Mouse (Mus musculus) adrenal gland, adult 18-20 months (tissue): ENCODE measurements around the gene Mplkip. TPM values are rescaled to one million over a fixed set of nuclear protein-coding genes. Genes with fewer than 3 reads are reported as not detected.

Source experiments
- microRNA-seq, 2 experiments: library from miRNA; unstranded; fragments of <30 nt; microRNA quantifications; one replicate each; pipeline ENCODE4 v1.2.0; 2021; ENCODE audit warnings: borderline number of aligned reads in 2 of 2
- total RNA-seq, 2 experiments: library from RNA; stranded (reverse); gene quantifications; 1 replicate in 1 of 2; 2 replicates in 1 of 2; pipeline ENCODE4 v1.2.3; 2021

Mplkip gene
- total RNA-seq, 2 experiments from 2014 or later, result 15.8 to 17.1 TPM

Small RNA genes within 50 kb of the gene (microRNA-seq; reads per million reads assigned to microRNA genes)
- 0 reads per million in 2 experiments for gene Mir466i

Other genes starting within 250 kb of the Mplkip start
- 1 to 10 TPM; 8.8 to 9.9 TPM for gene Sugct, start 361 bp downstream of the Mplkip start, total RNA-seq
- gene Cdk13, start 109.9 kb downstream of the Mplkip start, total RNA-seq, result 10 to 100 TPM; 54.0 to 67.0 TPM
- gene Rala, start 249.0 kb downstream of the Mplkip start, total RNA-seq, result 10 to 100 TPM; 51.6 to 60.8 TPM